Mouse (Mus musculus) embryo, embryonic 10.5 days (tissue): ENCODE results near the gene Nol10.

Source experiments
- DNase-seq: peaks from one replicate; pipeline ENCODE4 v3.0.0-alpha.2; 2015; ENCODE audit warnings: low spot score

Nol10 gene

GRCm38 (mm10) chr12:17362316-17362715 lies 14.1 kb downstream of the Nol10 start:
- DNase-seq, result no peak

- peak; percentile 54 for DNase-seq
Observed at GRCm38 (mm10) chr12:17366981-17367380, 18.7 kb downstream of the Nol10 start.

DNA sequence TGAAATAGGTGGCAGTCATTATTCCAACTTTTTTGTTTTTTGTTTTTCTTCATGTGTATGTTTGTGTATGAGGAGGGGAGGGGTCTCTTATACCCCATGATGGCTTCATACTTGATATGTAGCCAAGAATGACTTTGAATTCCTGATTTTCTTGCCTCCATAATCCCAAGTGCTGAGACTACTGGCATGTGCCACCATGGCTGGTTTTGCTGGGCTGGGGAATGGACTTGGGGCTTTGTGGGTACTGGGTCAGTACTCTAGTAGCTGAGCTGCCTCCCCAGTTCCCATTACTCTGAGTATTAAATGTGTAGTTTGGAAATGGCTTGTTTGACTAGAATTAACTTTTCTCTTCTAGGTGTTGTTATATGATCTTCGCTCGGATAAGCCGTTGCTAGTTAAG lies 20.9 kb downstream of the Nol10 start:
- DNase-seq, result no peak

DNA sequence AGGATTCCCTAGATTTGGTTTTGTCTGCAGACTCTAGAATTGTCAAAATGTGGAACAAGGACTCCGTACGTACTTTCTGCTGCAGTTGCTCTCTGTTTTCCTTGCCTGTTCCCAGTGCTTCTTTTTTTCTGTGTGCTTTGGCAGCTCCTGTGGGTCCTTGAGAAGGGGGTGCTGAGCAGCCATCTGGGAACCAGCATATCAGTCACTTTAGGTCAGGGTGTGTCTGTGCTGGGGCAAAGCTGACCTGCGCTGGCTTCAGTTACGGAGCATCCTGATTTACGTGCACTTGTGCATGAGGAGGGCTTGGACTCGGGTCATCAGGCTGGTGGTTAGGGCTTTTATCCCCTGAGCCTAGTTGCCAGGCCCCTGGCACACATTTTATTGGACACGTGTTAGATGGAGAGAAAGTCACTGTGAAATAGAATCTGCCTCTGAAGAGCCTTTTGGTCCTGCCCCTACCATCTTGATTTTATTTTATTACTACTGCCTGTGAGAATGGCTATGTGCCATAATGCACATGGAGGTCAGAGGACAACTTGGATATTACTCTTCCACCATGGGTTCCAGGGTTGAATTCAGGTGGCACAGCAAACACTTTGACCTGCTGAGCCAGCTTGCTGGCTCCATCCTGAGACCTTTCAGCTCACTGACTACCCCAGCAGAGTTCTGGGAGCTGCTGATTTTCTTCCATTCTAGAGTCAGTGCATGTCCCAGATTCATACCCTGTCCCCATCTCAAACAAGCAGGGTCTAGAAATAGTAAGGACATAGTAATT lies 21.5 kb downstream of the Nol10 start:
- DNase-seq, result no peak

DNA sequence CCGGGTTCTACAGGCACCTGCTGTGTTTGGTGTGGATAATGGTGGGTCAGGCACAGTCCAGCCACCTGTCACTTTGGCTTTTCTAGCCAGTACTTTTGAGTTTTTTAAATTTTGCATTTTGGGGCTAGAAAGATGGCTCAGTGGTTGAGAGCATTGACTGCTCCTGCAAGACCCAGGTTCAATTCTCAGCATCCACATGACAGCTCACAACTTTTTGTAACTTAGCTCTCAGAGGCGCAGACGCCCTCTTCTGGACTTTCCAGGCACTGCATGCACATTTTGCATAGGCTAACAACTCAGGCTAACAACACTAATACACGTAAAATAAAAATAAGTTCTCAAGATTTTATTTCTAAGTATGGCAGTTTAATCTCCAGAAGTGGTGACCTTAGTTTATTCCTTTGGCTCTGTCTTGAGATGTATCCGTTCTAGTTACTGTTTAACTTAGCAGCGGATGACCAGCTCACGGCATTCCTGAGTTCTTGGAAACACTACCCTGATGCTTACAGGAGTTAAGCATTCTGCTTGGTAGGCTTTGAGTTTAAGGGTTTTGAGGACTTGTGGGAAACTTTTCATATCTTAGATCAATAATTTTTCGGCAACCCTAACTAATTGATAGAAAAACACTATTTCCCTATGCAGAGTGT lies 23.5 kb downstream of the Nol10 start:
- no peak for DNase-seq

DNA sequence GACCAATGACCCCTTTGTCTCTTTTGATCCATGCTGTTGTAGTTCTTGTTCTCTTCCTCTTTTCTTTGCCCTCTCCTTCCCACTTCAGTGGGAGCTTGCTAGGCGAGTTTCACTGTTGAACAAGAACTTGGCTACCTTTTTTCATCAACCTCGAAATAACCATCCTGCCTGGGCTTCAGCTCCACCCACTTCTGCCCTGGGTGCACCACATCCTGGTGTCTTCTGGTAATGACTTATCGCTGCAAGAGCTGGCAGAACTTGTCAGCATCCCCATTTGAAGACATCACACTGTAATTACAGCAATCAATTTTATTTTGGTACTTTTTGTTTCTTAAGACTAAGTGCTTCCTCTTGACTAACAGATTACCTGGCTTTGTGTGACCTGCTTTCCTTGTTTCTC lies 24.4 kb downstream of the Nol10 start:
- no peak for DNase-seq

- DNase-seq, result no peak
Observed at GRCm38 (mm10) chr12:17373470-17373975, 25.3 kb downstream of the Nol10 start.

GRCm38 (mm10) chr12:17375243-17375642 lies 27.0 kb downstream of the Nol10 start:
- DNase-seq, result no peak

- no peak for DNase-seq
Observed at GRCm38 (mm10) chr12:17376521-17376920, 28.3 kb downstream of the Nol10 start.

GRCm38 (mm10) chr12:17380991-17381390 lies 32.7 kb downstream of the Nol10 start:
- no peak for DNase-seq

DNA sequence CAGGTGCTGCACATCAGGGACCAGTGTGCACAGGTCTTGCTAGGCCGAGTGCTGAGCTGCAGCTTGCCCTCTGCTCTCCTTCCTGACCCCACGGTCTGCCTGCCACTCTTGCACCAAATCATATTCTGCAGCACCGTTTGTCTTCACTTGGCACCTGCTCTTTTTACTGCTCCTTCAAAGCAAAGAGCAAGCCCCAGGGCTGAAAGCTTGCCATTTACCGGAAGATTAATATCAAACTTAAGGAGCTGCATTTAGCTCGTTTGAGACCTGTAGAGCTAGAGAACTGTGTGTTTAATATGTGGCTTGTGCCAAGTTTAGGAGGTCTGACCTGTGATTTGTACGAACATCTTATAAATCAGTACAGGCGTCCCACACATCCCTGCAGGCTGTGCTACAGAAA lies 34.5 kb downstream of the Nol10 start:
- no peak for DNase-seq

DNA sequence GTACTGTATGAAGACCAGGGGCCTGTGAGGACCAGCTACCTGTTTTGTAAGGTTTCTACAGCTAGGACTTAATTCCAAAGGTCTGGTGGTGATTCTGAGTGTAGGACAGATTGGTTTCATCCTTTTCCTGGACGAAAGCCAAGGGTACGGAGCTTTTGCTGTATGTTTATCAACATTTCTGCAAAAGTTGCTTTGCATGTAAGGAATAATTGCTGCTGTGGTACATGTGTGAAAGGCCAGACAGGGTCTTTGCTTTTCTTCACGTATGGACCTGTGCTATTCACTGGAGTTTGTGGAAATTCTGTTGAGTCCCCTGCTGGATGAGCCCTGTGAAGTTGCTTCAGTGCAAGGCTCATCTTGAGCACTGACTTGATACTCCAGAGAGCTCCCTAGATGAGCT lies 38.6 kb downstream of the Nol10 start:
- no peak for DNase-seq

DNA sequence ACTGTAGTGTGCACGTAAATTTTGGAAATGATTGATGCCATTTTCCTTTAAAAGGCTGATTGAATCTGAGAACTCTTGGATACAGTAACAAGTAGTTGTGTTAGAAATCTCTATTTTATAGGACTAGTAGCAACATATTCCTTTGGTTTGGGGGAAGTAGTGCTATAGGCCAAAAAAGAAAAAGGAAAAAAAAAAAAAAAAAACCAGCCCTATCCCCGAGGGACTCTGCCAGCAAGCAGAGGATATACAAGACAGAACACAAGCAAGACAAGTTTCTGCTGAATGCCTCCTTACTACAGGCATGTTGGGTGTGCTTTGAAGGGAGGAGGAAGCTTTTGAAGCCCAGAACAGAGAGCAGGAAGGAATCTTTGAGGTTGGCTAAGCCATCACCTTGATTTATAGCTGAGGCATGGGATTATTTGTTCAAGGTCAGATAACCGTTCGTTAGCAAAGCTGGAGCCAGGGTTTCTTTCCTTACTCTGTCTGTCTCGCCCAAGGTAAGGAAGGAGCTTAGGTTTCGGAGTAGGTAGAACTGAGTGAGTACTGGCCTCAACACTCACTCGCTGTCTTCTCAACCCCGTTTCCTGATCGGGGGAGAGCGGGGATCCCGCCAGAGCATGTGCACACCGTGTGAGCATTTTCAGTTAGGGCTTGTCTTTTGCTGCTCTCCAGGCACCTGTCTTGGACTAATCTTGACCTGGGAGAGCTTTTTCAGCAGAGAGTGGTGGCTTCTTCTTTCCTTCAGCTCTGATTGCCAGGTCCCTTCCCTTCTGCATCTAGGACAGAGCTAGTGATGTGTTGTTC lies 39.3 kb downstream of the Nol10 start:
- peak; percentile 10 for DNase-seq

DNA sequence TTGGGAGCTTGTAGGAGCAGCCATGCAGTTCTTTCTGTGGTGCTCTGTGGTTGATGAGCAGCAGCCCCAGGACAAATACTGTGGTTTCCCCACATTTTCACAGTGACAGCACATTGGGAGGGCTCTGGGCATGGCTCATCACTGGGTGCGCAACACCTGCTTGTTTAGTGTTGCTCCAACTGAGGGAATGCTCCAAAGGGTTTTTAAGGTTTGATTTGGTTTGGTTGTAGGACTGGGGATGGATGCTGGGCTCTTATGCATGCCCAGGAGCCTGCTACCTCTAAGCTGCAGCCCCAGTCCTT lies 39.8 kb downstream of the Nol10 start:
- no peak for DNase-seq

- DNase-seq, result no peak
Observed at GRCm38 (mm10) chr12:17390036-17390435, 41.8 kb downstream of the Nol10 start.

DNA sequence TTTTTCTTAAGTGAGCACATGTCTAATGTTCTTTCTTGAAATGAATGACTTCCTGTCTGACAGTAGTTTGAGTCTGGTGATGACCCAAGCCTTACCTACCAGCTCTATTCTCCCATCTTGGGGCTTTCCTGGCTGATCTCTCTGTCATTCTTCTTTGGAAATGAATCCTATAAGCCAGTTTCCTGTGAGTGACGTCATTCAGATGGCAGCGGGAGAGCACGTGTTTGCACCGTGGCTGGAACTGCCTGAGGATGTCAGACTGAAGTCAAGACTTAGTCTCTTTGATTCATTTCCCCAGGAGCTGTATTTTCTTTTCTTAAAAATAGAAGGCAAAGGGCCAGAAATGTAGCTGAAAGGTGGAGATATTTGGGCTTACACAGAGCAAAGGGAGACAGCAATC lies 42.3 kb downstream of the Nol10 start:
- no peak for DNase-seq

GRCm38 (mm10) chr12:17393148-17393547 lies 44.9 kb downstream of the Nol10 start:
- DNase-seq, result no peak

DNA sequence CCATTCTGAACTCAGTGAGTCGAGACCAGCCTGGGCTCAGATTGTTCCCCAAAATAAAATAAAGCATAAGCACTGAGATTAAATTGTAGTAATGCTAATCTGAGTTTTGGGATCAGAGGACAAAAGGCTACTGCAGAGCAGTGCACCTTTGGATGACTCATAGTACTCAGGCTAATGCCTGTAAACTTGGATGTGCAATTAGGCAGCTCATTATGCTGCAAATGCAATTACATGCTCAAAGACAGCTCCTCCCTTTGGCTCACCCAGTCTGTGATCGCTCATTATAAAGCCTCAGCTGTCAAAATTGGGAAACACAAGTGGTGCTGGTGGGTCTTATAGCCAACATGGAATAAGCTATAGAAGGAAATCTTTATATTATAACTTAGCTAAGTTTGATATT lies 48.9 kb downstream of the Nol10 start:
- no peak for DNase-seq

DNA sequence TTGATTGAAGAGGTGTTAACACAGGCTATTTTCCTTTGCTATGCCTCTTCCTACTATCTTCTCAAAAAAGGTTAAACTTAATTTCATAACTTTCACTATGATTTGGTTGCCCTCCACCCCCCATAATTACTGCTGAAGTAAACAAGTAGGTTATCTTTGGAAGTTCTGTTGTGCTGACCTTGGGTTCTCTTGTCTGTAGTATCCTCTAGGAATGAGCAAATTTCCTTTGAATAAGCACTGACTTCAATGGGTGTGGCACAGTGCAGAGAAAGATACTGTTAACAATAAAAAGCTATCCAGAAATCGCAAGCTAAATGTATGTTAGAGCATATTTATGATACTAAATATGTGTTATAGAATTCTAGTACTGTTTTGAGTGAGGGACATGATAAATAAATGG lies 53.2 kb downstream of the Nol10 start:
- DNase-seq, result no peak

GRCm38 (mm10) chr12:17402116-17402515 lies 53.9 kb downstream of the Nol10 start:
- no peak for DNase-seq

- DNase-seq, result no peak
Observed at GRCm38 (mm10) chr12:17403998-17404397, 55.7 kb downstream of the Nol10 start.

- no peak for DNase-seq
Observed at GRCm38 (mm10) chr12:17406825-17407224, 58.6 kb downstream of the Nol10 start.

DNA sequence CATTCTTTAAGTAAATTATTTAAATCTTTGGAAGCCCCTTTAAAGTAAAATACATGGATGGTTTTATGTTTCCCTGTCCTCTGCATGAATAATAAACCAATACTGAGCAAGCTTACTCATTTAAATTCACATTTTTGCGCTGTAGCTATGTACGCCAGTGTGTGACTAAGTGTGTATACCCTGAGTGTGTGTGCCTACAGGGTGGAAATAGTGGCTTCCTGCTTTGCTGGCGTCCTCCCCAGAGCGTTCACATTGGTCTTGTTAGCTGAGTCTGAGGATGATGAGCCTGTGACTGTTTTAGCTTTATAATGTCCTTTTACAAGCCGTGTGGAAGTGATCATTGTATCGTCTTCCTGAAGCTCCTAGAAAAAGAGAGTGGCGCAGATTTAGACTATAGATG lies 60.1 kb downstream of the Nol10 start:
- DNase-seq, result no peak
